Comparison of ENCODE assay signal across 18 mouse cellular contexts in the genomic region with DNA sequence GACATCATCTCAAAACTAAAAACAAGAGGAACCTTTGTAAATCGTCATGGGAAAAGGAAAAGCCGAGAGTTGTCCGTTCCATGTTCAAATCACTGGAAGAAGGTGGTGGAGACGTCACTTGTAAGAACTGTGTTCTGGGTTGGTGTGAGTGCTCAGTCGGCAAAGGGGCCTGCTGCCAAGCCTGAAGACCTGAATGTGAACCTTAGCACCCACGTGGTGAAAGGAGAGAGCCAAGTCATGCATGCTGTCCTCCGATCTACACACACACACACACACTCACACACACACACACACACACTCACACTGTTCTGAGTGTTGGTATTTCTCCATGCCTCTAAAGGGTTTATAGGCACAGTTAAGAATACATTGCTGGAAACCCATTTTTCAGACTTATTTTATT. TPM values are rescaled to one million over a fixed set of nuclear protein-coding genes. Genes with fewer than 3 reads are reported as not detected.
DNase-seq lines count a peak whose midpoint lies in the region; ATAC-seq and TF ChIP-seq lines count a peak whose summit lies in the region.
"Had no signal": no experiment of that assay in that cellular context is flagged by ENCODE, and none has a peak within 500 bp of the region (broad histone marks: within the 10 kb centered on the region; RNA-seq: fewer than 3 reads in every experiment).

No protein-coding gene starts in this region.

- no peak for TF ChIP-seq CTCF in MEL (IDR thresholded peaks at IDR 0.05 in 2 of 3, conservative IDR thresholded peaks at IDR 0.05 in 1 of 3; ENCODE audit: control insufficient read depth in 1 of 3, insufficient read depth in 1 of 3, low read depth in 2 of 3, low read length in 3 of 3, poor library complexity in 1 of 3, severe bottlenecking in 1 of 3)

- H3K9me3 ChIP-seq in kidney, embryonic 16.5 days (ENCODE audit: low read length) = no peaks in the 10 kb centered on the region
- no peaks in the 10 kb centered on the region for H3K9me3 ChIP-seq in MEL (replicated peaks; ENCODE audit: insufficient read depth, low read length)
- H3K9me3 ChIP-seq: embryonic facial prominence, embryonic 12.5 days; forebrain, embryonic 15.5 days had no signal

- no peak overlapping the region for H3K27ac ChIP-seq in kidney, embryonic 16.5 days (ENCODE audit: low read length)
- no peak overlapping the region for H3K27ac ChIP-seq in MEL (ENCODE audit: control insufficient read depth, low read depth, low read length)
- H3K27ac ChIP-seq: embryonic facial prominence, embryonic 12.5 days; forebrain, embryonic 15.5 days; heart, embryonic 13.5 days; hindbrain, embryonic 15.5 days had no signal

- peaks cover 10% of the 10 kb centered on the region; the same call in 1 of the 2 replicates for H3K4me1 ChIP-seq in kidney, embryonic 16.5 days (ENCODE audit: insufficient read depth, low read length)
- H3K4me1 ChIP-seq in MEL (ENCODE audit: control insufficient read depth in 1 of 2, insufficient read depth in 2 of 2, low read length in 2 of 2) = peaks cover 0 to 14% of the 10 kb centered on the region in 2 experiments; a peak in 2 of 4 replicates
- H3K4me1 ChIP-seq: forebrain, embryonic 15.5 days; heart, embryonic 13.5 days; hindbrain, embryonic 15.5 days had no signal

- H3K4me3 ChIP-seq in kidney, embryonic 16.5 days (ENCODE audit: low read length) = no peak overlapping the region
- no peak overlapping the region for H3K4me3 ChIP-seq in MEL (ENCODE audit: control insufficient read depth in 1 of 2, insufficient read depth in 1 of 2, low read depth in 2 of 2, low read length in 2 of 2)
- H3K4me3 ChIP-seq: embryonic facial prominence, embryonic 12.5 days; forebrain, embryonic 15.5 days; heart, embryonic 13.5 days; hindbrain, embryonic 15.5 days had no signal

- DNase-seq in kidney, adult 11 months = peak; percentile 86
- DNase-seq in MEL (ENCODE audit: low read depth, low spot score) (peak; percentile 43), adipocyte (ENCODE audit: low spot score) (peak; percentile 69)
- DNase-seq in kidney, postnatal 14 days = peak; percentile 76
- no peak for DNase-seq in gastrocnemius, postnatal 10 days
- no peak for DNase-seq in Muller cell, postnatal 12 days (ENCODE audit: inconsistent ontology term)
- DNase-seq in frontal cortex, postnatal 10 days (ENCODE audit: low spot score in 2 of 2) = no peak
- DNase-seq: cerebellum, adult 11-12 months; cerebellum, adult 9-11 months; gastrocnemius, postnatal 14 days; heart, postnatal 36 days had no signal

- no peak for TF ChIP-seq EP300 in MEL (IDR thresholded peaks at IDR 0.05; ENCODE audit: low read depth in 1 of 2, low read length in 2 of 2)

- no peaks in the 10 kb centered on the region for H3K27me3 ChIP-seq in kidney, embryonic 16.5 days (ENCODE audit: insufficient read depth, low read length)
- H3K27me3 ChIP-seq in MEL (ENCODE audit: control insufficient read depth in 1 of 2, insufficient read depth in 2 of 2, low read length in 2 of 2) = no peaks in the 10 kb centered on the region
- H3K27me3 ChIP-seq: embryonic facial prominence, embryonic 12.5 days; forebrain, embryonic 15.5 days; hindbrain, embryonic 15.5 days had no signal

- H3K36me3 ChIP-seq in kidney, embryonic 16.5 days (ENCODE audit: insufficient read depth, low read length) = no peaks in the 10 kb centered on the region
- H3K36me3 ChIP-seq in MEL (ENCODE audit: control insufficient read depth in 1 of 2, insufficient read depth in 2 of 2, low read length in 2 of 2) = peaks cover 0 to 8% of the 10 kb centered on the region in 2 experiments; a peak in 2 of 4 replicates
- H3K36me3 ChIP-seq: embryonic facial prominence, embryonic 12.5 days; forebrain, embryonic 15.5 days; heart, embryonic 13.5 days; hindbrain, embryonic 15.5 days had no signal

- no peaks in the 10 kb centered on the region for H3K79me2 ChIP-seq in MEL (ENCODE audit: control insufficient read depth, insufficient read depth, low read length, poor library complexity)

- no peak for ATAC-seq in kidney, embryonic 16.5 days (ENCODE audit: low FRiP score, low TSS enrichment)
- ATAC-seq: forebrain, embryonic 15.5 days had no signal

- no peak overlapping the region for H3K4me2 ChIP-seq in kidney, embryonic 16.5 days (replicated peaks; ENCODE audit: low read depth, low read length)
- H3K4me2 ChIP-seq: embryonic facial prominence, embryonic 12.5 days; forebrain, embryonic 15.5 days; heart, embryonic 13.5 days; hindbrain, embryonic 15.5 days had no signal

- no peak overlapping the region for H3K9ac ChIP-seq in kidney, embryonic 16.5 days (replicated peaks; ENCODE audit: low read length)
- no peak overlapping the region for H3K9ac ChIP-seq in MEL (ENCODE audit: control insufficient read depth, low read depth, low read length, poor library complexity, severe bottlenecking)
- H3K9ac ChIP-seq: embryonic facial prominence, embryonic 12.5 days; forebrain, embryonic 15.5 days; heart, embryonic 13.5 days; hindbrain, embryonic 15.5 days had no signal

- WGBS in kidney, embryonic 16.5 days = 76% methylated on average over 7 of the region's 7 CpGs

- no peak for TF ChIP-seq RAD21 in MEL (IDR thresholded peaks at IDR 0.05; ENCODE audit: low read depth, low read length)

- TF ChIP-seq POLR2A in MEL (IDR thresholded peaks at IDR 0.05; ENCODE audit: control insufficient read depth in 1 of 2, insufficient read depth in 1 of 2, low read depth in 1 of 2, low read length in 2 of 2, poor library complexity in 1 of 2) = no peak

TF ChIP-seq in MEL, 35 proteins besides CTCF, POLR2A, EP300 and RAD21:
- TF ChIP-seq NELFE (IDR thresholded peaks at IDR 0.05; ENCODE audit: low read depth, low read length) (no peak), POLR2AphosphoS2 (IDR thresholded peaks at IDR 0.05; ENCODE audit: low read length) (no peak), ZKSCAN1 (IDR thresholded peaks at IDR 0.05; ENCODE audit: low read depth, low read length) (no peak), CHD2 (IDR thresholded peaks at IDR 0.05; ENCODE audit: low read length) (no peak), ZC3H11A (IDR thresholded peaks at IDR 0.05; ENCODE audit: low read depth, low read length) (no peak), BHLHE40 (IDR thresholded peaks at IDR 0.05; ENCODE audit: borderline replicate concordance, low read depth, low read length) (no peak), KAT2A (conservative IDR thresholded peaks at IDR 0.05; ENCODE audit: low read depth, low read length) (no peak), HCFC1 (IDR thresholded peaks at IDR 0.05; ENCODE audit: low read depth, low read length) (no peak), GATA1 (IDR thresholded peaks at IDR 0.05; ENCODE audit: low read depth, low read length) (no peak), TCF12 (IDR thresholded peaks at IDR 0.05; ENCODE audit: low read depth, low read length) (no peak), MAZ (IDR thresholded peaks at IDR 0.05; ENCODE audit: low read depth, low read length) (no peak), SIN3A (IDR thresholded peaks at IDR 0.05; ENCODE audit: low read length) (no peak), USF1 (IDR thresholded peaks at IDR 0.05; ENCODE audit: low read depth, low read length) (no peak), SMC3 (IDR thresholded peaks at IDR 0.05; ENCODE audit: low read depth, low read length) (no peak), MYB (IDR thresholded peaks at IDR 0.05; ENCODE audit: low read depth, low read length) (no peak), CHD1 (IDR thresholded peaks at IDR 0.05; ENCODE audit: low read depth, low read length) (no peak), TBP (IDR thresholded peaks at IDR 0.05; ENCODE audit: low read depth, low read length) (no peak), USF2 (IDR thresholded peaks at IDR 0.05; ENCODE audit: borderline replicate concordance in 1 of 2, insufficient read depth in 1 of 2, low read depth in 1 of 2, low read length in 2 of 2) (no peak), RCOR1 (IDR thresholded peaks at IDR 0.05; ENCODE audit: low read depth, low read length) (no peak)

RNA-seq across cellular contexts. Expression of gene Clec10a, which starts 15.2 kb away (rescaled TPM):
- 0.67 and 0.80 TPM in 2 replicates for polyA plus RNA-seq in kidney, embryonic 16.5 days (2015; fragmentation: Nextera tagmentation; extraction: Ambion mirVana)
- total RNA-seq in MEL (2012; rRNA removed) = 5.0 and 8.4 TPM in 2 replicates
- 10 to 100 TPM in 1 of 2 experiments, not detected in 1; 10.8 TPM for polyA plus RNA-seq in MEL (2012; ENCODE audit: insufficient read depth in 1 of 2, insufficient read length in 2 of 2, low read depth in 1 of 2, low replicate concordance in 2 of 2, missing spikeins in 1 of 2)
- total RNA-seq in gastrocnemius, postnatal 10 days (2021) = 1 to 10 TPM; 5.1 to 5.8 TPM

RNA-seq across cellular contexts. Expression of gene Mgl2, which starts 41.1 kb away (rescaled TPM):
- 0.31 and 0.36 TPM in 2 replicates for polyA plus RNA-seq in kidney, embryonic 16.5 days (2015; fragmentation: Nextera tagmentation; extraction: Ambion mirVana)
- 0.12 TPM in 1 of 2 replicates, not detected in the other for total RNA-seq in MEL (2012; rRNA removed)
- under 1 TPM in 1 of 2 experiments, not detected in 1; 0.06 TPM for polyA plus RNA-seq in MEL (2012; ENCODE audit: insufficient read depth in 1 of 2, insufficient read length in 2 of 2, low read depth in 1 of 2, low replicate concordance in 2 of 2, missing spikeins in 1 of 2)
- total RNA-seq in gastrocnemius, postnatal 10 days (2021) = 1 to 10 TPM; 3.2 to 4.0 TPM
- polyA plus RNA-seq: embryonic facial prominence, embryonic 12.5 days; forebrain, embryonic 11.5 days; heart, postnatal 0 days had no signal

RNA-seq across cellular contexts. Expression of gene Slc16a11, which starts 41.4 kb away (rescaled TPM):
- polyA plus RNA-seq in kidney, embryonic 16.5 days (2015; fragmentation: Nextera tagmentation; extraction: Ambion mirVana) = 5.2 and 5.5 TPM in 2 replicates
- total RNA-seq in MEL (2012; rRNA removed) = 0.31 and 0.33 TPM in 2 replicates
- 1 to 10 TPM in 1 of 2 experiments, not detected in 1; 1.2 TPM for polyA plus RNA-seq in MEL (2012; ENCODE audit: insufficient read depth in 1 of 2, insufficient read length in 2 of 2, low read depth in 1 of 2, low replicate concordance in 2 of 2, missing spikeins in 1 of 2)
- total RNA-seq in gastrocnemius, postnatal 10 days (2021) = under 1 TPM in 1 of 2 experiments, not detected in 1; 0.63 TPM

RNA-seq across cellular contexts. Expression of gene Slc16a13, which starts 49.7 kb away (rescaled TPM):
- 18.6 and 19.3 TPM in 2 replicates for polyA plus RNA-seq in kidney, embryonic 16.5 days (2015; fragmentation: Nextera tagmentation; extraction: Ambion mirVana)
- 3.1 and 4.2 TPM in 2 replicates for total RNA-seq in MEL (2012; rRNA removed)
- polyA plus RNA-seq in MEL (2012; ENCODE audit: insufficient read depth in 1 of 2, insufficient read length in 2 of 2, low read depth in 1 of 2, low replicate concordance in 2 of 2, missing spikeins in 1 of 2) = 1 to 10 TPM in 1 of 2 experiments, not detected in 1; 7.9 TPM
- total RNA-seq in gastrocnemius, postnatal 10 days (2021) = 1 to 10 TPM; 1.1 to 3.7 TPM

RNA-seq across cellular contexts. Expression of gene Bcl6b, which starts 58.4 kb away (rescaled TPM):
- 27.4 and 31.3 TPM in 2 replicates for polyA plus RNA-seq in kidney, embryonic 16.5 days (2015; fragmentation: Nextera tagmentation; extraction: Ambion mirVana)
- not detected in 2 replicates for total RNA-seq in MEL (2012; rRNA removed)
- polyA plus RNA-seq in MEL (2012; ENCODE audit: insufficient read depth in 1 of 2, insufficient read length in 2 of 2, low read depth in 1 of 2, low replicate concordance in 2 of 2, missing spikeins in 1 of 2) = not detected
- total RNA-seq in gastrocnemius, postnatal 10 days (2021) = 10 to 100 TPM; 12.6 to 21.5 TPM

Comparison
In these comparisons a context has a peak if more than half of its experiments do, and no peak if none do; other contexts are left out.
1. DNase-seq: peak in kidney, adult 11 months (single experiment), MEL (single experiment), adipocyte (single experiment) and kidney, postnatal 14 days (single experiment); none in gastrocnemius, postnatal 10 days (single experiment), Muller cell, postnatal 12 days (single experiment) and frontal cortex, postnatal 10 days (0 of 2).